Mouse (Mus musculus): ENCODE measurements around the gene Slc26a5. TPM values are rescaled to one million over a fixed set of nuclear protein-coding genes. Genes with fewer than 3 reads are reported as not detected.

The Slc26a5 gene
- polyA plus RNA-seq, 1 experiment from 2014 or later = 0.09 TPM

- no peak overlapping the region for H3K4me3 ChIP-seq
- WGBS = 91% methylated on average over 4 of the region's 4 CpGs
- no peak overlapping the region for H3K4me2 ChIP-seq (replicated peaks)
- no peaks in the 10 kb centered on the region for H3K4me1 ChIP-seq
- no peaks in the 10 kb centered on the region for H3K27me3 ChIP-seq
- peaks cover 60% of the 10 kb centered on the region for H3K36me3 ChIP-seq
- no peaks in the 10 kb centered on the region for H3K9me3 ChIP-seq
- H3K9ac ChIP-seq (replicated peaks) = no peak overlapping the region
- H3K27ac ChIP-seq (replicated peaks) = no peak overlapping the region
- ATAC-seq (replicated peaks) = no peak
Observed at GRCm38 (mm10) chr5:21768506-21768905, 96.9 kb downstream of the Slc26a5 start.

Other genes with a start within 250 kb of the Slc26a5 start
- 0.33 and 0.34 TPM in 2 replicates for gene Fbxl13, start 220.0 kb downstream of the Slc26a5 start, polyA plus RNA-seq (2015; fragmentation: Nextera tagmentation; extraction: Ambion mirVana)
- 88.5 and 90.3 TPM in 2 replicates for gene Armc10, start 219.8 kb downstream of the Slc26a5 start, polyA plus RNA-seq (2015; fragmentation: Nextera tagmentation; extraction: Ambion mirVana)
- 3.9 and 4.2 TPM in 2 replicates for gene Napepld, start 164.2 kb downstream of the Slc26a5 start, polyA plus RNA-seq (2015; fragmentation: Nextera tagmentation; extraction: Ambion mirVana)
- 85.3 and 89.1 TPM in 2 replicates for gene Pmpcb, start 128.5 kb downstream of the Slc26a5 start, polyA plus RNA-seq (2015; fragmentation: Nextera tagmentation; extraction: Ambion mirVana)
- gene Dnajc2, start 80.4 kb downstream of the Slc26a5 start, polyA plus RNA-seq (2015; fragmentation: Nextera tagmentation; extraction: Ambion mirVana) = 69.2 and 72.3 TPM in 2 replicates
- 178 and 186 TPM in 2 replicates for gene Psmc2, start 80.3 kb downstream of the Slc26a5 start, polyA plus RNA-seq (2015; fragmentation: Nextera tagmentation; extraction: Ambion mirVana)